Mouse (Mus musculus) liver, embryonic 14.5 days (tissue): ENCODE measurements at regions not wholly inside any gene's neighbourhood (a gene's known extent, or its start where the extent isn't known, plus 50 kb on each side); places are given as distances from the start of the nearest gene placed in this dataset.

ENCODE experiments used
- CTCF ChIP-seq: IDR thresholded peaks from 2 replicates; pipeline ENCODE4 v1.5.1; 2016; ENCODE audit warnings: antibody characterized with exemption, low read depth, control low read depth
- EP300 ChIP-seq: IDR thresholded peaks from 2 replicates; pipeline ENCODE4 v1.6.1; 2016; ENCODE audit warnings: antibody characterized with exemption, low read depth

GRCm38 (mm10) chr9:31978071-31978470 is 64.8 kb upstream of the Barx2 start:
- TF ChIP-seq CTCF: no peak
- TF ChIP-seq EP300: no peak
